Mouse (Mus musculus) heart, embryonic 16.5 days (tissue): ENCODE data around the gene Zmiz1. TPM values are rescaled to one million over a fixed set of nuclear protein-coding genes. Genes with fewer than 3 reads are reported as not detected.

ENCODE experiments used
- ATAC-seq: fragments of 200-750 bp; cut with Nextera tagmentation; replicated peaks from 2 replicates; pipeline ENCODE4 v1.8.0; 2017; ENCODE audit warnings: moderate number of reproducible peaks; ENCODE audit not compliant: insufficient read depth, low FRiP score; ENCODE audit errors: extremely low read depth
- H3K27ac ChIP-seq: fragments of 300-500 bp; sonication (generic); 2 replicates; pipeline ENCODE4 v1.5.1; 2014; ENCODE audit warnings: mild to moderate bottlenecking, low read length, control low read depth, moderate library complexity
- H3K27me3 ChIP-seq: fragments of 300-500 bp; sonication (generic); 2 replicates; pipeline ENCODE4 v1.6.1; 2014; ENCODE audit warnings: low read length, mixed read lengths; ENCODE audit not compliant: control insufficient read depth, insufficient read depth
- H3K36me3 ChIP-seq: fragments of 300-500 bp; sonication (generic); 2 replicates; pipeline ENCODE4 v1.6.1; 2014; ENCODE audit not compliant: control insufficient read depth, insufficient read depth
- H3K4me1 ChIP-seq: fragments of 300-500 bp; sonication (generic); 2 replicates; pipeline ENCODE4 v1.6.1; 2014; ENCODE audit warnings: low read length, mixed read lengths; ENCODE audit not compliant: control insufficient read depth, insufficient read depth
- H3K4me2 ChIP-seq: fragments of 300-500 bp; sonication (generic); 2 replicates; pipeline ENCODE4 v1.6.1; 2014; ENCODE audit warnings: low read depth, mild to moderate bottlenecking, control low read depth, low read length
- H3K4me3 ChIP-seq: fragments of 300-500 bp; sonication (generic); 2 replicates; pipeline ENCODE4 v1.5.1; 2014; ENCODE audit warnings: mild to moderate bottlenecking, control low read depth, low read length
- H3K9ac ChIP-seq: fragments of 300-500 bp; sonication (generic); 2 replicates; pipeline ENCODE4 v1.6.1; 2014; ENCODE audit warnings: low read length, control low read depth
- H3K9me3 ChIP-seq: fragments of 300-500 bp; sonication (generic); replicated peaks from 2 replicates; pipeline ENCODE4 v1.6.1; 2016; ENCODE audit warnings: low read length; ENCODE audit not compliant: control insufficient read depth
- WGBS: fragments of 180-500 bp; shearing (Covaris S2); extraction: QIAGEN DNeasy Blood & Tissue Kit; methylation state at CpG from one replicate; pipeline ENCODE4 v1.1.7; 2014; 5-methylcytosine and 5-hydroxymethylcytosine counted together
- polyA plus RNA-seq: library from polyadenylated mRNA; unstranded; fragments of >200 nt; fragmentation: Nextera tagmentation; extraction: Ambion mirVana; gene quantifications from 2 replicates; pipeline ENCODE4 v1.2.1, GENCODE M21; 2015

Zmiz1 gene
- polyA plus RNA-seq, 1 experiment from 2014 or later = 20.6 TPM

- no peaks in the 10 kb centered on the region for H3K9me3 ChIP-seq
- H3K27me3 ChIP-seq = no peaks in the 10 kb centered on the region
- no peak for ATAC-seq
- H3K4me3 ChIP-seq = no peak overlapping the region
- H3K9ac ChIP-seq = no peak overlapping the region
- peaks cover 27% of the 10 kb centered on the region for H3K4me1 ChIP-seq
- 69% methylated on average over 9 of the region's 9 CpGs for WGBS
- H3K27ac ChIP-seq = peak overlapping the region; percentile 72
- 0 out of 2 replicates have a peak, but pooled peaks cover 2% of the 10 kb centered on the region for H3K36me3 ChIP-seq
- no peak overlapping the region for H3K4me2 ChIP-seq
Observed at GRCm38 (mm10) chr14:25547882-25548281, 88.9 kb downstream of the Zmiz1 start.

DNA sequence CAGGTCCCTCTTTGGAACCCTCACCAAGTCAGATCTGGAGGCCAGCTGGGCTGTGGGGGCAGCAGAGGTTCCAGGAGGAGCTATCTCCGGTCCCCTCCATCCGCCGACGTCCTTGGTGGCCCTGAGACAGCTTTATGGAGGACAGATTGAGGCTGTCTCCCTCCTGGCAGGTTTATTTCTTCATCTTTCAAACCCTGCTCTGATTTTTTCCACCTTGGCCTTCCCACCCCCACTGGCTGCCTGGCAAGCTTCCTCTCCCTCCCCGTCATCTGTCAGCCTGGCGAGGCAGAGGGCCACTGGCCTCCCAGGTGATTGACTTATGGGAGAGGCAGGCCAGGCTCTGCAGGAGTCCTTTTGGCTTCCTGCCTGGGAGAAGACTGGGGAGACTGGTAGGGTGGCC lies 89.7 kb downstream of the Zmiz1 start:
- ATAC-seq = no peak
- Histone ChIP-seq H3K27me3 (no peaks in the 10 kb centered on the region), H3K36me3 (peaks cover 3% of the 10 kb centered on the region; the same call in 1 of the 2 replicates), H3K4me1 (peaks cover 27% of the 10 kb centered on the region), H3K4me2 (no peak overlapping the region), H3K9ac (no peak overlapping the region), H3K27ac (peak overlapping the region; percentile 15), H3K4me3 (no peak overlapping the region), H3K9me3 (no peaks in the 10 kb centered on the region)
- 32% methylated on average over 6 of the region's 6 CpGs for WGBS

- Histone ChIP-seq H3K4me2 (no peak overlapping the region), H3K27ac (peak overlapping the region; percentile 15; the same call in 1 of the 2 replicates), H3K4me1 (peaks cover 27% of the 10 kb centered on the region), H3K27me3 (no peaks in the 10 kb centered on the region), H3K9ac (no peak overlapping the region), H3K4me3 (no peak overlapping the region), H3K36me3 (peaks cover 6% of the 10 kb centered on the region; the same call in 1 of the 2 replicates), H3K9me3 (no peaks in the 10 kb centered on the region)
- WGBS = 85% methylated on average over 7 of the region's 7 CpGs
- ATAC-seq = no peak
Observed at GRCm38 (mm10) chr14:25549125-25549524, 90.1 kb downstream of the Zmiz1 start.

DNA sequence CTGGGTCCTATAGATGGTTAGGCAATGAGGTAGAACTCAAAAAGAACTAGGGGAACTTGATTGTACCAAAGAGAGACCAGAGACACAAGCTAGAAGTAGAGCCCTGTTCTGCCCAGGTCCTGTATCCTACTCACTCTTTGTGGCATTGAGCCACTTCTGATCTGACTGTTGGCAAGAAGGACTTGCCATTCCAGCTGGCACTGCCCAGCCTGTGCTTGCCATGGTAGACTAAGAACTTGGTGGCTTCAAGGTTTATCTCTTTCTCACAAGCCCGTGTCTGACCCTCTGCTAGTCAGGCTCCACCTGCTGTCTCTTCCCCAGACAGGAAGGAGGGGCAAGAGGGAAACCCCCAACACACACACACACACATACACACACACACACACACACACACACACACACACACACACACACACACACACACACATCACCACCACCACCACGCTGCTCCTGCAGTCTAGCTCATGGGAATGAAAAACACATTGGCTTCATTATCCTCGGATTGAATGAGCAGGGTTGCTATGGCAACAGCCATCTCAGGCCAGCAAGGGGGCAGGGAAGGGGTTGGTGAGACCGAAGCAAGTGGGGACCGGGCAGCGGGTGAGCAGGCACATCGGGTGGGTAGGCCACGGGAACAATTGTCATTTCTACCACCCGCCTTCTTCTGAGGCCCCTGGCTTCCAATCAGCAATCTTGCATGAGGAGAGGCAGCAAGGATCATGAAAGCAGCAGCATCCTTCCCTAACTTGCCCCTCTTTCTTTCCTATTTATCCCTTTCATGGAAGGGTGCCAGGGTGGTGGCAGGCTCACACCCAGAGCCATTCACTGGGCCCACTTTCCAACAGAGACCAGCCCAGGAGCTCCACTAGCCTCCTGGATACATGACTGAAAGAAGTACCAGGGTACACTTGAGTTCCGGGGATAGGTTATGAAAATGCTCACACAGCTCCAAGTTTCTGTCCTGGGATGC lies 91.2 kb downstream of the Zmiz1 start:
- H3K4me1 ChIP-seq = peaks cover 36% of the 10 kb centered on the region
- WGBS = 65% methylated on average over 10 of the region's 10 CpGs
- ATAC-seq = no peak

DNA sequence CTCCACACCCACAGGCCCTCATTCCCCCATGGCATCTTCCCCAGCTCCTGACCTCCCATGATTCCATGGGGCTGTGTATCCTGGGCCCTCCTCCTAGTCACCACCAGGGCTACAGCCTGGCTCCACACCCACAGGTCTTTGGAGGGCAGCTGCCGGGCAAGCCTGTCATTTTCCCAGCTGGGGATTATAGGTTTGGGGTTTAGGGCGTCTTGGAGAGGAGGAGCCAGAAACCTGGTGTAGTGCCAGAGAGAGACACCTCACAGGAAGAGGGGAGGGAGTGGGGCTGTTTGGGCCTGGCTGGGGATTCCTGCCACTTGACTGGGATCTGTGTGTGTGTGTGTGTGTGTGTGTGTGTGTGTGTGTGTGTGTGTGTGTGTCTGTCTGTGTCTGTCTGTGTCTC lies 92.7 kb downstream of the Zmiz1 start:
- ATAC-seq = no peak
- H3K27me3 ChIP-seq = no peaks in the 10 kb centered on the region
- H3K4me2 ChIP-seq = no peak overlapping the region
- H3K4me3 ChIP-seq = no peak overlapping the region
- H3K36me3 ChIP-seq = peaks cover 4% of the 10 kb centered on the region; the same call in 1 of the 2 replicates
- no peak overlapping the region for H3K27ac ChIP-seq
- H3K9ac ChIP-seq = no peak overlapping the region
- peaks cover 46% of the 10 kb centered on the region for H3K4me1 ChIP-seq
- no peaks in the 10 kb centered on the region for H3K9me3 ChIP-seq
- WGBS = 38% methylated on average over 2 of the region's 2 CpGs

More for the DNA sequence above, 91.2 kb downstream of the Zmiz1 start:
- peaks cover 6% of the 10 kb centered on the region; the same call in 1 of the 2 replicates for H3K36me3 ChIP-seq
- no peak overlapping the region for H3K9ac ChIP-seq
- no peak overlapping the region for H3K4me2 ChIP-seq
- no peaks in the 10 kb centered on the region for H3K27me3 ChIP-seq
- no peak overlapping the region for H3K27ac ChIP-seq
- no peak overlapping the region for H3K4me3 ChIP-seq
- H3K9me3 ChIP-seq = no peaks in the 10 kb centered on the region

DNA sequence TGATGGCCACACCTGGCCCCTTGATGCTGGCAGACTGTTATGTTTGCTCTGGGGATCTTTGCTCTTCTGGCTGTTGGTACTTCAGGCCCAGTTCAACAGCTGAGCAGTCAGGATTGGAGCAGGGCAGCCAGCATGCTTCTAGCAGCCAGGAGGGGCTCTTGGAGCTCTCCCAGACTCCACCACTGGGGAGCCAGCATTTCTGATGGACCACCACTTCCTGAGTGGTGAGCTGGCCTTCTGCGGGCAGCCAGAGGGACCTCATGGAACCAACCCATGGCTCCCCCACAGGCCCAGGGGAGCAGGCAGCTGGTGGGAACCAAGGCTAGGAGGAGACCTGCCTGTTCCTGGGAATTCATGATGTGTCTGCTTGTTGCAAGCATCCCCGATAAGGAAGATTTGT lies 94.4 kb downstream of the Zmiz1 start:
- Histone ChIP-seq H3K9ac (no peak overlapping the region), H3K36me3 (peaks cover 4% of the 10 kb centered on the region; the same call in 1 of the 2 replicates), H3K27ac (no peak overlapping the region), H3K9me3 (no peaks in the 10 kb centered on the region), H3K4me1 (peaks cover 34% of the 10 kb centered on the region), H3K27me3 (no peaks in the 10 kb centered on the region), H3K4me2 (no peak overlapping the region), H3K4me3 (no peak overlapping the region)
- ATAC-seq = no peak
- WGBS = 57% methylated on average over 2 of the region's 2 CpGs

GRCm38 (mm10) chr14:25554781-25555180 lies 95.8 kb downstream of the Zmiz1 start:
- no peak overlapping the region for H3K4me2 ChIP-seq
- peaks cover 32% of the 10 kb centered on the region for H3K4me1 ChIP-seq
- no peaks in the 10 kb centered on the region for H3K27me3 ChIP-seq
- H3K9me3 ChIP-seq = no peaks in the 10 kb centered on the region
- no peak; the same call in 1 of the 2 replicates for ATAC-seq
- no peak overlapping the region for H3K4me3 ChIP-seq
- WGBS = 23% methylated on average over 8 of the region's 8 CpGs
- no peak overlapping the region for H3K9ac ChIP-seq
- H3K27ac ChIP-seq = peak overlapping the region; percentile 29; the same call in 1 of the 2 replicates
- peaks cover 4% of the 10 kb centered on the region; the same call in 1 of the 2 replicates for H3K36me3 ChIP-seq

DNA sequence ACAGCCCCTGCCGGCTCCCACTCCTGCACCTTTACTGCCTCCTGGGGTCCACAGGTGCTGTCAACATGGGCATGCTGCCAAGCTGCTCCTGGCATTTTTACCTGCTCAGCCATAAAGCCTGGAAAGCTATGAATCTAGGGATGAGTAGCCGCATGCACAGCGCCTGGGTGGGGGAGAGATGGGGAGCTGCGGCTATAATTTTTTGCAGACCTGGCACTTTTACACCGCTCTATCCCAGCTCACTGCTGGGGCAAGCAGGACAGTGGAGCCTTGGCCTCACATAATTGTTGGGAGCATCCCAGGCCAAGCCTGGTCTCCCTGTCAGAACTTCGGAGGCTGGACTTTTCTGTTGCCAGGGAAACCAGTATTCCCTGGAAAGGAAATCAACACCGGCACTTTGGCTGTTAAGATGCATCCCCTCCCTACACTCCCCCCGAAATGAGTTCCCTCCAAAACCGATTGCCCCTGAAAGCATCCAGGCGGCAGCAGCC lies 96.4 kb downstream of the Zmiz1 start:
- Histone ChIP-seq H3K4me1 (peaks cover 37% of the 10 kb centered on the region), H3K27ac (peak overlapping the region; percentile 29)
- no peak for ATAC-seq

GRCm38 (mm10) chr14:25555848-25556247 lies 96.9 kb downstream of the Zmiz1 start:
- peak overlapping the region; percentile 17; the same call in 1 of the 2 replicates for H3K27ac ChIP-seq
- no peak overlapping the region for H3K4me3 ChIP-seq
- H3K4me1 ChIP-seq = peaks cover 38% of the 10 kb centered on the region
- no peak overlapping the region for H3K4me2 ChIP-seq
- no peak overlapping the region for H3K9ac ChIP-seq
- no peaks in the 10 kb centered on the region for H3K27me3 ChIP-seq
- no peaks in the 10 kb centered on the region for H3K9me3 ChIP-seq
- ATAC-seq = no peak
- H3K36me3 ChIP-seq = peaks cover 4% of the 10 kb centered on the region; the same call in 1 of the 2 replicates
- WGBS = 29% methylated on average over 7 of the region's 7 CpGs

More for the DNA sequence above, 96.4 kb downstream of the Zmiz1 start:
- peaks cover 4% of the 10 kb centered on the region; the same call in 1 of the 2 replicates for H3K36me3 ChIP-seq
- H3K27me3 ChIP-seq = no peaks in the 10 kb centered on the region
- no peak overlapping the region for H3K4me2 ChIP-seq
- H3K9me3 ChIP-seq = no peaks in the 10 kb centered on the region
- WGBS = 44% methylated on average over 10 of the region's 10 CpGs
- no peak overlapping the region for H3K4me3 ChIP-seq
- no peak overlapping the region for H3K9ac ChIP-seq
